Mouse (Mus musculus) left cerebral cortex, postnatal 4 days (tissue): Measurements from ENCODE around the gene Rnf208. TPM values are rescaled to one million over a fixed set of nuclear protein-coding genes. Genes with fewer than 3 reads are reported as not detected.

Source experiments
- DNase-seq: peaks from one replicate; pipeline ENCODE4 v3.0.0-alpha.2; 2022
- intact Hi-C: fragments of 180-260 bp; cut with DNase I; formaldehyde crosslinking; loops from one replicate; pipeline ENCODE4 v1.15.1; 2025
- total RNA-seq, 2 experiments: library from RNA; stranded (reverse); gene quantifications; 2 replicates each; pipeline ENCODE4 v1.2.3; 2021

The Rnf208 gene
- total RNA-seq, 2 experiments from 2014 or later: 169 to 189 TPM

GRCm38 (mm10) chr2:25223681-25224491 lies 18.2 kb upstream of the Rnf208 start:
- intact Hi-C loops: loop anchor here (5.0 kb wide), 1 partner anchor 33 kb away; the partner anchor contains the start of gene Tmem203

GRCm38 (mm10) chr2:25224492-25224765 lies 17.6 kb upstream of the Rnf208 start, which contains the start of gene Tubb4b:
TSS of gene Tubb4b (minus strand) at chr2:25224702.
- intact Hi-C loops: loop anchor here (5.0 kb wide), 1 partner anchor 33 kb away; the partner anchor contains the start of gene Tmem203
- DNase-seq: no peak

More at GRCm38 (mm10) chr2:25223681-25224491, 18.2 kb upstream of the Rnf208 start:
- DNase-seq: peak; percentile 57

GRCm38 (mm10) chr2:25224766-25225752 lies 17.0 kb upstream of the Rnf208 start:
- intact Hi-C loops: loop anchor here (5.0 kb wide), 1 partner anchor 32 kb away; the partner anchor contains the start of gene Tmem203
- DNase-seq: peak; percentile 99

GRCm38 (mm10) chr2:25225811-25226379 lies 16.2 kb upstream of the Rnf208 start:
- intact Hi-C loops: loop anchor here (1.0 kb wide), 1 partner anchor 33 kb away; no protein-coding TSS in a partner anchor
- no peak for DNase-seq

GRCm38 (mm10) chr2:25226864-25227263 lies 15.2 kb upstream of the Rnf208 start:
- no peak for DNase-seq
- intact Hi-C loops: loop anchor here (1.0 kb wide), 1 partner anchor 34 kb away; no protein-coding TSS in a partner anchor

GRCm38 (mm10) chr2:25227406-25227805 lies 14.6 kb upstream of the Rnf208 start:
- no peak for DNase-seq
- intact Hi-C loops: no loop called here

GRCm38 (mm10) chr2:25228431-25228889 lies 13.6 kb upstream of the Rnf208 start:
- peak; percentile 83 for DNase-seq
- intact Hi-C loops: no loop called here

- intact Hi-C loops: no loop called here
- no peak for DNase-seq
Measured at GRCm38 (mm10) chr2:25228995-25229530, 13.0 kb upstream of the Rnf208 start.

GRCm38 (mm10) chr2:25229582-25229981 lies 12.5 kb upstream of the Rnf208 start:
- DNase-seq: no peak
- intact Hi-C loops: no loop called here

GRCm38 (mm10) chr2:25230581-25230980 lies 11.5 kb upstream of the Rnf208 start:
- DNase-seq: no peak

GRCm38 (mm10) chr2:25231038-25231437 lies 11.0 kb upstream of the Rnf208 start:
- DNase-seq: no peak

More at GRCm38 (mm10) chr2:25230581-25230980, 11.5 kb upstream of the Rnf208 start:
- intact Hi-C loops: no loop called here

GRCm38 (mm10) chr2:25233421-25233820 lies 8.6 kb upstream of the Rnf208 start:
- no peak for DNase-seq
- intact Hi-C loops: no loop called here

More at GRCm38 (mm10) chr2:25231038-25231437, 11.0 kb upstream of the Rnf208 start:
- intact Hi-C loops: no loop called here

- intact Hi-C loops: no loop called here
- no peak for DNase-seq
Measured at GRCm38 (mm10) chr2:25234050-25234449, 8.0 kb upstream of the Rnf208 start, which contains the start of gene Slc34a3. TSS of gene Slc34a3 (minus strand) at chr2:25234364.

- intact Hi-C loops: no loop called here
- DNase-seq: no peak
Measured at GRCm38 (mm10) chr2:25234551-25235220, 7.4 kb upstream of the Rnf208 start.

GRCm38 (mm10) chr2:25236614-25237013 lies 5.4 kb upstream of the Rnf208 start, which contains the start of gene Rnf224:
TSS of gene Rnf224 (minus strand) at chr2:25236787.
- intact Hi-C loops: no loop called here
- DNase-seq: no peak

- no peak for DNase-seq
- intact Hi-C loops: no loop called here
Measured at GRCm38 (mm10) chr2:25237522-25237921, 4.5 kb upstream of the Rnf208 start.

- DNase-seq: no peak
- intact Hi-C loops: no loop called here
Measured at GRCm38 (mm10) chr2:25238106-25238505, 3.9 kb upstream of the Rnf208 start.

- intact Hi-C loops: no loop called here
- no peak for DNase-seq
Measured at GRCm38 (mm10) chr2:25239766-25240165, 2.3 kb upstream of the Rnf208 start.

GRCm38 (mm10) chr2:25240310-25240709 lies 1.7 kb upstream of the Rnf208 start:
- DNase-seq: no peak

More at GRCm38 (mm10) chr2:25240310-25240709, 1.7 kb upstream of the Rnf208 start:
- intact Hi-C loops: no loop called here
